Mouse (Mus musculus): Measurements from ENCODE around the gene Adora3.

DNA sequence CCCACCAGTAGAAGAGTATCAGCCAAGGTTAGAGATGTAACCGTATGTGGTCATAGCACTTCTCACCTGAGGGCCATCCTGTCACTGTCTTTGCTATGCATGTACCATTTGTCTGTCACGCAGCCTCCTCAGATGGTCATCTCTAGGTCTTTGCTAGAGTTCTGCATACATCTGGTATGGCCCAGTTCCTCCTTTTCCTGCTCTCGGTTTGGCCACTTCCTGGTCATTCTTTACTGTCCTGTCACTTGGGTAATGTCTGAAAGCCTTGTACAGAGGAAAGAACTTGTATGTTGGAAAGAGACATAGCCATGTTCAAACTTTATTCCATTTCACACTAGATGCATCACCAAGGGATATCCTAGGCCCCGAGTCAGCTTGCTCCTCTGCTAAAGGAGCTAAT is 30.8 kb upstream of the Adora3 start:
- no peak for TF ChIP-seq CTCF (IDR thresholded peaks at IDR 0.05; ENCODE audit: low read depth)
- TF ChIP-seq EP300 (IDR thresholded peaks at IDR 0.05; ENCODE audit: low read depth) = no peak
